Mouse (Mus musculus) MEL (cell line): ENCODE data around the gene Sgf29. TPM values are rescaled to one million over a fixed set of nuclear protein-coding genes. Genes with fewer than 3 reads are reported as not detected.

Experiments used
- DNase-seq: peaks from one replicate; pipeline ENCODE4 v3.0.0; 2011; ENCODE audit warnings: low read depth, low spot score
- H3K27ac ChIP-seq: 2 replicates; pipeline ENCODE4 v1.5.1; 2012; ENCODE audit warnings: low read depth, mild to moderate bottlenecking, control low read depth, low read length, moderate library complexity; ENCODE audit not compliant: control insufficient read depth
- H3K27me3 ChIP-seq, 2 experiments: fragments of 150-350 bp in 1 of 2; sonication (generic) in 1 of 2; 2 replicates each; pipeline ENCODE4 v1.6.1; 2012; ENCODE audit warnings: low read length in 2 of 2, mild to moderate bottlenecking in 2 of 2, improper control_type of control experiment in 1 of 2, moderate library complexity in 1 of 2; ENCODE audit not compliant: insufficient read depth in 2 of 2, control insufficient read depth in 1 of 2
- H3K36me3 ChIP-seq, 2 experiments: 2 replicates each; pipeline ENCODE4 v1.6.1; 2012 to 2014; ENCODE audit warnings: low read length in 2 of 2, improper control_type of control experiment in 1 of 2, inconsistent platforms in 1 of 2, mild to moderate bottlenecking in 1 of 2; ENCODE audit not compliant: insufficient read depth in 2 of 2, control insufficient read depth in 1 of 2
- H3K4me1 ChIP-seq, 2 experiments: fragments of 150-350 bp in 1 of 2; sonication (generic) in 1 of 2; 2 replicates each; pipeline ENCODE4 v1.6.1; 2012; ENCODE audit warnings: low read length in 2 of 2, improper control_type of control experiment in 1 of 2, mild to moderate bottlenecking in 1 of 2; ENCODE audit not compliant: insufficient read depth in 2 of 2, control insufficient read depth in 1 of 2
- H3K4me3 ChIP-seq, 2 experiments: fragments of 150-350 bp in 1 of 2; sonication (generic) in 1 of 2; 2 replicates each; pipeline ENCODE4 v1.5.1; 2012; ENCODE audit warnings: low read depth in 2 of 2, low read length in 2 of 2, mild to moderate bottlenecking in 2 of 2, moderate library complexity in 2 of 2, control low read depth in 1 of 2, improper control_type of control experiment in 1 of 2; ENCODE audit not compliant: control insufficient read depth in 1 of 2, insufficient read depth in 1 of 2
- H3K79me2 ChIP-seq: 2 replicates; pipeline ENCODE4 v1.6.1; 2012; ENCODE audit warnings: mild to moderate bottlenecking, low read length, moderate library complexity; ENCODE audit not compliant: control insufficient read depth, poor library complexity, insufficient read depth
- H3K9ac ChIP-seq: 2 replicates; pipeline ENCODE4 v1.6.1; 2012; ENCODE audit warnings: low read depth, mild to moderate bottlenecking, control low read depth, low read length, moderate library complexity; ENCODE audit not compliant: control insufficient read depth, poor library complexity, severe bottlenecking
- H3K9me3 ChIP-seq: fragments of 150-350 bp; sonication (generic); replicated peaks from 2 replicates; pipeline ENCODE4 v1.6.1; 2012; ENCODE audit warnings: mild to moderate bottlenecking, low read length, improper control_type of control experiment, moderate library complexity; ENCODE audit not compliant: insufficient read depth
- CTCF ChIP-seq, 3 experiments: IDR thresholded peaks in 2 of 3; conservative IDR thresholded peaks in 1 of 3; 2 replicates each; pipeline ENCODE4 v1.5.1; 2011 to 2012; ENCODE audit warnings: low read length in 3 of 3, low read depth in 2 of 3, mild to moderate bottlenecking in 2 of 3, improper control_type of control experiment in 1 of 3, inconsistent platforms in 1 of 3, mixed read lengths in 1 of 3, moderate library complexity in 1 of 3; ENCODE audit not compliant: control insufficient read depth in 1 of 3, insufficient read depth in 1 of 3, poor library complexity in 1 of 3, severe bottlenecking in 1 of 3
- ELF1 ChIP-seq: IDR thresholded peaks from 2 replicates; pipeline ENCODE4 v1.6.1; 2014; ENCODE audit warnings: low read depth, mild to moderate bottlenecking, inconsistent platforms, low read length, improper control_type of control experiment, moderate library complexity
- ETS1 ChIP-seq: IDR thresholded peaks from 2 replicates; pipeline ENCODE4 v1.6.1; 2012; ENCODE audit warnings: low read depth, mild to moderate bottlenecking, inconsistent platforms, low read length, improper control_type of control experiment, moderate library complexity
- HCFC1 ChIP-seq: IDR thresholded peaks from 2 replicates; pipeline ENCODE4 v1.6.1; 2012; ENCODE audit warnings: low read depth, mild to moderate bottlenecking, inconsistent platforms, low read length, improper control_type of control experiment, moderate library complexity
- KAT2A ChIP-seq: conservative IDR thresholded peaks from 2 replicates; pipeline ENCODE4 v1.6.1; 2012; ENCODE audit warnings: low read depth, low read length, improper control_type of control experiment, inconsistent platforms
- MAFK ChIP-seq: IDR thresholded peaks from 2 replicates; pipeline ENCODE4 v1.6.1; 2011; ENCODE audit warnings: low read depth, mild to moderate bottlenecking, low read length, improper control_type of control experiment, borderline replicate concordance
- MAX ChIP-seq: IDR thresholded peaks from 2 replicates; pipeline ENCODE4 v1.6.1; 2011; ENCODE audit warnings: low read length, improper control_type of control experiment
- MEF2A ChIP-seq: IDR thresholded peaks from 2 replicates; pipeline ENCODE4 v1.6.1; 2014; ENCODE audit warnings: low read depth, mild to moderate bottlenecking, inconsistent platforms, low read length, improper control_type of control experiment; ENCODE audit not compliant: poor library complexity, insufficient replicate concordance, severe bottlenecking; ENCODE audit errors: extremely low read depth
- MXI1 ChIP-seq: IDR thresholded peaks from 2 replicates; pipeline ENCODE4 v1.6.1; 2011; ENCODE audit warnings: mild to moderate bottlenecking, low read depth, low read length, improper control_type of control experiment
- MYC ChIP-seq: IDR thresholded peaks from 2 replicates; pipeline ENCODE4 v1.6.1; 2011; ENCODE audit warnings: low read depth, mild to moderate bottlenecking, low read length, improper control_type of control experiment, moderate library complexity
- NELFE ChIP-seq: IDR thresholded peaks from 2 replicates; pipeline ENCODE4 v1.6.1; 2011; ENCODE audit warnings: low read depth, low read length, improper control_type of control experiment
- NRF1 ChIP-seq: IDR thresholded peaks from 2 replicates; pipeline ENCODE4 v1.6.1; 2014; ENCODE audit warnings: low read depth, mild to moderate bottlenecking, inconsistent platforms, low read length, improper control_type of control experiment, moderate library complexity; ENCODE audit not compliant: poor library complexity, insufficient read depth, severe bottlenecking
- POLR2A ChIP-seq, 2 experiments: IDR thresholded peaks; 2 replicates each; pipeline ENCODE4 v1.6.1; 2011 to 2012; ENCODE audit warnings: low read length in 2 of 2, mild to moderate bottlenecking in 2 of 2, control low read depth in 1 of 2, improper control_type of control experiment in 1 of 2, low read depth in 1 of 2, moderate library complexity in 1 of 2; ENCODE audit not compliant: control insufficient read depth in 1 of 2, insufficient read depth in 1 of 2, poor library complexity in 1 of 2
- POLR2AphosphoS5 ChIP-seq: IDR thresholded peaks from 2 replicates; pipeline ENCODE4 v1.6.1; 2012; ENCODE audit warnings: low read depth, borderline replicate concordance, mild to moderate bottlenecking, inconsistent platforms, low read length, moderate library complexity, mixed read lengths
- RCOR1 ChIP-seq: IDR thresholded peaks from 2 replicates; pipeline ENCODE4 v1.6.1; 2012; ENCODE audit warnings: low read depth, mild to moderate bottlenecking, inconsistent platforms, low read length, improper control_type of control experiment
- SIN3A ChIP-seq: IDR thresholded peaks from 2 replicates; pipeline ENCODE4 v1.6.1; 2012; ENCODE audit warnings: low read length, improper control_type of control experiment, inconsistent platforms
- TAL1 ChIP-seq: IDR thresholded peaks from 2 replicates; pipeline ENCODE4 v1.6.1; 2012; ENCODE audit warnings: mild to moderate bottlenecking, inconsistent platforms, low read length, moderate library complexity, mixed read lengths
- TCF12 ChIP-seq: IDR thresholded peaks from 2 replicates; pipeline ENCODE4 v1.6.1; 2014; ENCODE audit warnings: low read depth, mild to moderate bottlenecking, inconsistent platforms, low read length, improper control_type of control experiment, moderate library complexity
- USF2 ChIP-seq, 2 experiments: IDR thresholded peaks; 2 replicates each; pipeline ENCODE4 v1.6.1; 2011 to 2012; ENCODE audit warnings: improper control_type of control experiment in 2 of 2, low read length in 2 of 2, borderline replicate concordance in 1 of 2, inconsistent platforms in 1 of 2, low read depth in 1 of 2, mild to moderate bottlenecking in 1 of 2; ENCODE audit not compliant: insufficient read depth in 1 of 2
- ZC3H11A ChIP-seq: IDR thresholded peaks from 2 replicates; pipeline ENCODE4 v1.6.1; 2012; ENCODE audit warnings: low read depth, mild to moderate bottlenecking, inconsistent platforms, low read length, improper control_type of control experiment
- polyA plus RNA-seq, 2 experiments: library from polyadenylated mRNA; stranded (reverse) in 1 of 2; unstranded in 1 of 2; fragments of >175 nt in 1 of 2; fragments of >200 nt in 1 of 2; gene quantifications; 2 replicates each; pipeline versions ENCODE4 v1.2.1 to v1.2.4; 2012; ENCODE audit warnings: low replicate concordance in 2 of 2, low read depth in 1 of 2; ENCODE audit not compliant: insufficient read length in 2 of 2, insufficient read depth in 1 of 2, missing spikeins in 1 of 2
- total RNA-seq: library from RNA; depleted of rRNA; stranded (reverse); fragments of 300-350 nt; gene quantifications from 2 replicates; pipeline ENCODE4 v1.2.3, GENCODE M21; 2012

Gene Sgf29
- total and polyA plus RNA-seq, 3 experiments = 81.7 to 117 TPM; not detected in 1

- TF ChIP-seq NRF1 (no peak), SIN3A (0 out of 2 replicates have a peak, but pooled peaks have one; percentile 63), CTCF (IDR thresholded peaks at IDR 0.05 in 2 of 3, conservative IDR thresholded peaks at IDR 0.05 in 1 of 3; ENCODE audit: control insufficient read depth in 1 of 3, insufficient read depth in 1 of 3, low read depth in 2 of 3, low read length in 3 of 3, poor library complexity in 1 of 3, severe bottlenecking in 1 of 3) (no peak), USF2 (IDR thresholded peaks at IDR 0.05; ENCODE audit: borderline replicate concordance in 1 of 2, insufficient read depth in 1 of 2, low read depth in 1 of 2, low read length in 2 of 2) (no peak), ELF1 (no peak), TCF12 (peak; percentile 58; the same call in 1 of the 2 replicates)
Observed at GRCm38 (mm10) chr7:126644914-126645313, 4.2 kb upstream of the Sgf29 start (continued).

- Histone ChIP-seq H3K4me3 (no peak overlapping the region), H3K36me3 (peaks cover 0 to 20% of the 10 kb centered on the region in 2 experiments; a peak in 2 of 4 replicates), H3K9ac (no peak overlapping the region), H3K79me2 (peaks cover 3% of the 10 kb centered on the region), H3K27me3 (no peaks in the 10 kb centered on the region), H3K27ac (no peak overlapping the region), H3K4me1 (peaks cover 7 to 26% of the 10 kb centered on the region in 2 experiments), H3K9me3 (no peaks in the 10 kb centered on the region)
- no peak for DNase-seq
- TF ChIP-seq USF2 (IDR thresholded peaks at IDR 0.05; ENCODE audit: borderline replicate concordance in 1 of 2, insufficient read depth in 1 of 2, low read depth in 1 of 2, low read length in 2 of 2) (no peak), MXI1 (no peak), RCOR1 (no peak), NELFE (no peak), TAL1 (no peak), HCFC1 (no peak), ELF1 (no peak), ETS1 (no peak), ZC3H11A (no peak), NRF1 (no peak), KAT2A (no peak), MAFK (no peak), MYC (no peak), MEF2A (no peak), POLR2AphosphoS5 (no peak), MAX (no peak), CTCF (IDR thresholded peaks at IDR 0.05 in 2 of 3, conservative IDR thresholded peaks at IDR 0.05 in 1 of 3; ENCODE audit: control insufficient read depth in 1 of 3, insufficient read depth in 1 of 3, low read depth in 2 of 3, low read length in 3 of 3, poor library complexity in 1 of 3, severe bottlenecking in 1 of 3) (no peak), POLR2A (IDR thresholded peaks at IDR 0.05; ENCODE audit: control insufficient read depth in 1 of 2, insufficient read depth in 1 of 2, low read depth in 1 of 2, low read length in 2 of 2, poor library complexity in 1 of 2) (no peak)
Observed at GRCm38 (mm10) chr7:126645708-126646107, 3.4 kb upstream of the Sgf29 start.
